32 mouse cellular contexts compared by ENCODE assay signal in the genomic region with DNA sequence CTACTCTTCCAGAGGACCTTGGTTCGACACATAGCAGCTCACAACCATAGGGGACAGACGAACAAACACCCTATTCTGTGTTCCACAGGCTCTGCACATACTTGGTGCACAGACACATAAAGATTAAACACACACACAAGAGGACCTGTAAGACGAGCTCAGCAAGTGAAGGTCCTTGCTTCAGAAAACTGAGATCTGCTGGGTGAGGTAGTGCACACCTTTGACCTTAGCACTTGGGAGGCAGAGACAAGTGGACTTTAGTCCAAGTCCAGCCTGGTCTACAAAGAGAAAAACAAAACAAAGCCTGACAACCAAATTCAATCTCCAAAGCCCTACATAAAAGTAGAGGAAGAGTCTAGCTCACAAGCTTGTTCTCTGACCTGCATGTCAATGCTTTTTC. TPM values are rescaled to one million over a fixed set of nuclear protein-coding genes. Genes with fewer than 3 reads are reported as not detected.
DNase-seq lines count a peak whose midpoint lies in the region; ATAC-seq and TF ChIP-seq lines count a peak whose summit lies in the region.
"Had no signal": no experiment of that assay in that cellular context is flagged by ENCODE, and none has a peak within 500 bp of the region (broad histone marks: within the 10 kb centered on the region; RNA-seq: fewer than 3 reads in every experiment).

No protein-coding gene starts in this region.

- H3K9me3 ChIP-seq in kidney, embryonic 14.5 days (ENCODE audit: control insufficient read depth, low read length), result no peaks in the 10 kb centered on the region
- H3K9me3 ChIP-seq in liver, postnatal 0 days (ENCODE audit: low read length), result no peaks in the 10 kb centered on the region
- H3K9me3 ChIP-seq in liver, embryonic 11.5 days (ENCODE audit: control insufficient read depth, low read length), result no peaks in the 10 kb centered on the region
- H3K9me3 ChIP-seq in hindbrain, embryonic 12.5 days (replicated peaks), result no peaks in the 10 kb centered on the region
- H3K9me3 ChIP-seq: embryonic facial prominence, embryonic 13.5 days; forebrain, embryonic 10.5 days; forebrain, embryonic 15.5 days; G1E; limb, embryonic 13.5 days; liver, embryonic 15.5 days; midbrain, embryonic 12.5 days; neural tube, embryonic 12.5 days had no signal

- DNase-seq in kidney, adult 18-20 months, result peak; percentile 41
- no peak for DNase-seq in liver, postnatal 0 days
- DNase-seq in liver, embryonic 11.5 days (ENCODE audit: low spot score), result no peak
- peak; percentile 54 to 63 for DNase-seq in kidney, postnatal 25 days
- DNase-seq in layer of hippocampus, postnatal 25 days (ENCODE audit: extremely low spot score in 1 of 2, low spot score in 1 of 2), result no peak
- no peak for DNase-seq in heart, postnatal 10 days
- DNase-seq: adrenal gland, postnatal 14 days; cerebellum, adult 11 months; cerebellum, adult 9-11 months; embryo, embryonic 11 days; gastrocnemius, postnatal 36 days; heart, adult 18-20 months; heart, postnatal 4 days; lung, postnatal 36 days; right cerebral cortex, adult 18-20 months; thymus, postnatal 4 days had no signal

- TF ChIP-seq CTCF in liver, postnatal 0 days (IDR thresholded peaks at IDR 0.05; ENCODE audit: low read depth), result no peak

- WGBS in kidney, embryonic 14.5 days, result 77% methylated on average over 3 of the region's 3 CpGs
- WGBS in liver, postnatal 0 days (ENCODE audit: insufficient replicate concordance), result 58% methylated on average over 3 of the region's 3 CpGs
- 77% methylated on average over 3 of the region's 3 CpGs for WGBS in liver, embryonic 11.5 days
- WGBS in hindbrain, embryonic 12.5 days, result 93% methylated on average over 3 of the region's 3 CpGs

- H3K27ac ChIP-seq in kidney, embryonic 14.5 days (ENCODE audit: low read depth, low read length), result no peak overlapping the region
- H3K27ac ChIP-seq in liver, postnatal 0 days (ENCODE audit: low read depth), result peak overlapping the region; percentile 57
- no peak overlapping the region for H3K27ac ChIP-seq in liver, embryonic 11.5 days (ENCODE audit: low read depth, low read length)
- H3K27ac ChIP-seq in hindbrain, embryonic 12.5 days, result no peak overlapping the region
- H3K27ac ChIP-seq: embryonic facial prominence, embryonic 13.5 days; forebrain, embryonic 10.5 days; forebrain, embryonic 15.5 days; hindbrain, embryonic 14.5 days; limb, embryonic 13.5 days; liver, embryonic 15.5 days; midbrain, embryonic 12.5 days; neural tube, embryonic 12.5 days; stomach, postnatal 0 days had no signal

- no peak for ATAC-seq in kidney, embryonic 14.5 days (ENCODE audit: low FRiP score, low TSS enrichment)
- peak; percentile 24; the same call in 1 of the 2 replicates for ATAC-seq in liver, postnatal 0 days
- ATAC-seq in liver, embryonic 11.5 days (replicated peaks; ENCODE audit: low FRiP score), result no peak
- ATAC-seq in hindbrain, embryonic 12.5 days (ENCODE audit: low FRiP score), result no peak
- ATAC-seq: forebrain, embryonic 15.5 days; Patski had no signal

- peaks cover 57% of the 10 kb centered on the region for H3K36me3 ChIP-seq in kidney, embryonic 14.5 days (ENCODE audit: control insufficient read depth, insufficient read depth, low read length)
- peaks cover 12% of the 10 kb centered on the region for H3K36me3 ChIP-seq in liver, postnatal 0 days (replicated peaks; ENCODE audit: insufficient read depth, low read length)
- H3K36me3 ChIP-seq in liver, embryonic 11.5 days (ENCODE audit: control insufficient read depth, insufficient read depth, low read length), result peaks cover 30% of the 10 kb centered on the region
- peaks cover 31% of the 10 kb centered on the region for H3K36me3 ChIP-seq in hindbrain, embryonic 12.5 days

- H3K4me1 ChIP-seq in kidney, embryonic 14.5 days (ENCODE audit: control insufficient read depth, insufficient read depth, low read length), result peaks cover 3% of the 10 kb centered on the region; the same call in 1 of the 2 replicates
- peaks cover 23% of the 10 kb centered on the region for H3K4me1 ChIP-seq in liver, postnatal 0 days (ENCODE audit: insufficient read depth)
- H3K4me1 ChIP-seq in liver, embryonic 11.5 days (replicated peaks; ENCODE audit: control insufficient read depth, insufficient read depth, low read length), result peaks cover 23% of the 10 kb centered on the region
- peaks cover 11% of the 10 kb centered on the region for H3K4me1 ChIP-seq in hindbrain, embryonic 12.5 days

- H3K4me2 ChIP-seq in kidney, embryonic 14.5 days (replicated peaks; ENCODE audit: low read depth, low read length), result no peak overlapping the region
- peak overlapping the region; percentile 33; the same call in 1 of the 2 replicates for H3K4me2 ChIP-seq in liver, postnatal 0 days (ENCODE audit: low read depth, low read length)
- no peak overlapping the region for H3K4me2 ChIP-seq in liver, embryonic 11.5 days
- no peak overlapping the region for H3K4me2 ChIP-seq in hindbrain, embryonic 12.5 days (replicated peaks)
- H3K4me2 ChIP-seq: embryonic facial prominence, embryonic 13.5 days; forebrain, embryonic 15.5 days; heart, embryonic 11.5 days; hindbrain, embryonic 14.5 days; limb, embryonic 13.5 days; liver, embryonic 15.5 days; midbrain, embryonic 12.5 days; neural tube, embryonic 12.5 days had no signal

- no peak for TF ChIP-seq EP300 in liver, postnatal 0 days (IDR thresholded peaks at IDR 0.05; ENCODE audit: low read depth)

- intact Hi-C loops in heart, postnatal 10 days (cut with DNase I), result no loop called here

- no peaks in the 10 kb centered on the region for H3K27me3 ChIP-seq in kidney, embryonic 14.5 days (ENCODE audit: control insufficient read depth, insufficient read depth, low read length)
- no peaks in the 10 kb centered on the region for H3K27me3 ChIP-seq in liver, postnatal 0 days (ENCODE audit: insufficient read depth, low read length)
- H3K27me3 ChIP-seq in liver, embryonic 11.5 days (replicated peaks; ENCODE audit: control insufficient read depth, insufficient read depth, low read length), result no peaks in the 10 kb centered on the region
- H3K27me3 ChIP-seq in hindbrain, embryonic 12.5 days, result no peaks in the 10 kb centered on the region
- H3K27me3 ChIP-seq: embryonic facial prominence, embryonic 13.5 days; forebrain, embryonic 15.5 days; limb, embryonic 13.5 days; liver, embryonic 15.5 days; midbrain, embryonic 12.5 days; neural tube, embryonic 12.5 days; Patski had no signal

- no peak overlapping the region for H3K4me3 ChIP-seq in kidney, embryonic 14.5 days (ENCODE audit: low read length)
- no peak overlapping the region for H3K4me3 ChIP-seq in liver, postnatal 0 days (ENCODE audit: low read depth, low read length)
- no peak overlapping the region for H3K4me3 ChIP-seq in liver, embryonic 11.5 days (ENCODE audit: low read depth, low read length)
- no peak overlapping the region for H3K4me3 ChIP-seq in hindbrain, embryonic 12.5 days
- H3K4me3 ChIP-seq: embryonic facial prominence, embryonic 13.5 days; forebrain, embryonic 10.5 days; forebrain, embryonic 15.5 days; limb, embryonic 13.5 days; liver, embryonic 15.5 days; midbrain, embryonic 12.5 days; myocyte; neural tube, embryonic 12.5 days had no signal

- no peak overlapping the region for H3K9ac ChIP-seq in kidney, embryonic 14.5 days (ENCODE audit: low read depth, low read length)
- H3K9ac ChIP-seq in liver, postnatal 0 days (replicated peaks), result no peak overlapping the region
- H3K9ac ChIP-seq in liver, embryonic 11.5 days (ENCODE audit: low read depth, low read length), result no peak overlapping the region
- no peak overlapping the region for H3K9ac ChIP-seq in hindbrain, embryonic 12.5 days
- H3K9ac ChIP-seq: embryonic facial prominence, embryonic 13.5 days; forebrain, embryonic 15.5 days; hindbrain, embryonic 14.5 days; limb, embryonic 13.5 days; liver, embryonic 15.5 days; midbrain, embryonic 12.5 days; neural tube, embryonic 12.5 days had no signal

RNA-seq across cellular contexts. Expression of gene Ythdf2, which starts 17.1 kb away (rescaled TPM):
- polyA plus RNA-seq in kidney, embryonic 14.5 days (2014; fragmentation: Nextera tagmentation; extraction: Ambion mirVana), result 104 and 133 TPM in 2 replicates
- polyA plus RNA-seq in liver, postnatal 0 days (2015; fragmentation: Nextera tagmentation; extraction: Ambion mirVana), result 26.9 and 27.6 TPM in 2 replicates
- 82.6 and 87.3 TPM in 2 replicates for polyA plus RNA-seq in liver, embryonic 11.5 days (2014; fragmentation: Nextera tagmentation; extraction: Ambion mirVana)
- total RNA-seq in layer of hippocampus, postnatal 25 days (2021), result 10 to 100 TPM; 42.6 to 47.9 TPM
- 141 and 149 TPM in 2 replicates for polyA plus RNA-seq in hindbrain, embryonic 12.5 days (2016; fragmentation: Nextera tagmentation; extraction: Ambion mirVana)
- 10 to 100 TPM; 40.0 to 42.4 TPM for total RNA-seq in heart, postnatal 10 days (2021)

RNA-seq across cellular contexts. Expression of gene Oprd1, which starts 50.7 kb away (rescaled TPM):
- 0.09 and 0.30 TPM in 2 replicates for polyA plus RNA-seq in kidney, embryonic 14.5 days (2014; fragmentation: Nextera tagmentation; extraction: Ambion mirVana)
- not detected in 2 replicates for polyA plus RNA-seq in liver, postnatal 0 days (2015; fragmentation: Nextera tagmentation; extraction: Ambion mirVana)
- 0.45 and 0.56 TPM in 2 replicates for polyA plus RNA-seq in liver, embryonic 11.5 days (2014; fragmentation: Nextera tagmentation; extraction: Ambion mirVana)
- total RNA-seq in layer of hippocampus, postnatal 25 days (2021), result 10 to 100 TPM in 1 of 2 experiments, 1 to 10 TPM in 1; 10.0 to 11.2 TPM
- polyA plus RNA-seq in hindbrain, embryonic 12.5 days (2016; fragmentation: Nextera tagmentation; extraction: Ambion mirVana), result 0.08 and 0.18 TPM in 2 replicates
- under 1 TPM; 0.24 to 0.30 TPM for total RNA-seq in heart, postnatal 10 days (2021)
- total RNA-seq: gastrocnemius, postnatal 36 days; megakaryocyte, adult 5-6 weeks had no signal
- polyA plus RNA-seq: forebrain, embryonic 10.5 days; G1E; liver, embryonic 15.5 days; myocyte; Patski had no signal

Comparison
In these comparisons a context has a peak if more than half of its experiments do, and no peak if none do; other contexts are left out.
1. DNase-seq: peak in kidney, adult 18-20 months (single experiment) and kidney, postnatal 25 days (2 of 2); none in liver, postnatal 0 days (single experiment), liver, embryonic 11.5 days (single experiment), layer of hippocampus, postnatal 25 days (0 of 2) and heart, postnatal 10 days (0 of 2).